Mouse (Mus musculus) testis, postnatal 14 days (tissue): Measurements from ENCODE around the gene Ces2g.

Source experiments
- DNase-seq: peaks from one replicate; pipeline ENCODE4 v3.0.0; 2021; ENCODE audit warnings: low spot score

Gene Ces2g

DNA sequence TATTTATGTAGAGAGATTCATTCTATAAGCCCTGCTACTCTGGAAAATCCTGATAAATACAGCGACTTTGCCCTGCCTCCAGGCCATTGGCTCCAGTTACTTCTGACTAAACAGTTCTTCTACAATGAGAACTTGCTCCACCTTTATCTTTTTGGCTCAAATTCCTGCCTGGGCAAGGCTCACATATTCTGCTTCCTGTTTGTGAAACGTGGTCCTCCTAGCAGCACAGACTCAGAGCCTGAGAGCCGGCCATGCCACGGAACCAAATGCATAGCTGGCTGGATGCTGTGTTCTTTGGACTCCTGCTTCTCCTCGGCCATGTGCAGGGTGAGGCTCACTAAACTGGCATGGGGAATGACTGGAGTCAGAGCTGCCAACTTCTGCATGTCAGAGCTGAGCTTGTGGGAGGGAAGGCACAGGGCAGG lies at the start of gene Ces2g:
TSS of gene Ces2g (plus strand) at position 182 of the 425 bp plus-strand sequence.
- DNase-seq: peak; percentile 18

DNA sequence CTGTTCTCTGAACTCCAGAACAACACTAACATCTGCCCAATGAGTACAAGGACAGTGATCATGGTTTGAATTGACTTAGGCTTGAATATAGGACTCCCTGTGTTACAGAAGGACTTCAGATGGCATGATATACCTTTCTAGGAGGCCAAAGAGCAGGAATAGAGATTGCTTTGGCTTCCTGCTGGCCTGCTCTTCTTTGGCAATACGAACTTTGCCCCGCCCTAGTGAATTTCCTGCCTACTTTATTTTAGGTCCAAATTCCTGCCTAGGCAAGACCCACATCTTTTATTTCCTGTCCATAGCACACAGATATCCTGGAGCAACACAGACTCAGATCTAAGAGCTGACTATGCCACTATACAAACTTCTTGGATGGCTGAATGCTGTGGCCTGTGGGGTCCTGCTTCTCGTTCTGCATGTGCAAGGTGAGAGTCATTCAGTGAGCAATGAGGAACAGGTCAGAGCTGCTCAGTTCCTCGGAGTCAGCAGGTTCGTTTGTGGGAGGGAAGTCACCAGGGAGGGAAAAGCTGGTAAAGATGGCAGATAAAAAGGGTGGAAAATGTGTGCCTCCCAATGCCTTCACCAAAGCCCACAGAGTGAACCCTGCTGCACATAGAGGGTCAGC lies 35.4 kb upstream of the Ces2g start, which contains the start of gene Ces2e:
TSS of gene Ces2e (plus strand) at position 289 of the 625 bp plus-strand sequence.
- DNase-seq: no peak

DNA sequence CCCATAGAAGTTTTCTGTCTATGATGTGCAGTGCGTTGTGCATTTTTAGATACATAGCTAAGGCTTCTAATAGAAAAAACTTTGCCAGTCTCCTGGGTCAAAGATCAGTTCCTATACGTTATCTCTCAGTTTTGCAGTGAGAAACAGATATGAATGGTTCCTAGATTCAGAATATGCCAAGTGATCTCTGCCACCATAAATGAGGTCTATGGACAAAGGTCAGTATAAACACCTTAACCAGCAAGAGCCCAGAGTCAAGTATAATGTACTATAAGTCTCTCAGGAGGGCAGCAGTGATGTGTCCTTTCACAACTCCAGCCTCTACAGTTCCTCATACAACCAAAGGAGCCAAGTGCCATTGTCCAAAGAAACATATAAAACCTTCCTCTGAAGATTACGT lies 34.2 kb upstream of the Ces2g start:
- DNase-seq: no peak

GRCm38 (mm10) chr8:104944665-104945064 lies 16.9 kb upstream of the Ces2g start:
- DNase-seq: no peak

DNA sequence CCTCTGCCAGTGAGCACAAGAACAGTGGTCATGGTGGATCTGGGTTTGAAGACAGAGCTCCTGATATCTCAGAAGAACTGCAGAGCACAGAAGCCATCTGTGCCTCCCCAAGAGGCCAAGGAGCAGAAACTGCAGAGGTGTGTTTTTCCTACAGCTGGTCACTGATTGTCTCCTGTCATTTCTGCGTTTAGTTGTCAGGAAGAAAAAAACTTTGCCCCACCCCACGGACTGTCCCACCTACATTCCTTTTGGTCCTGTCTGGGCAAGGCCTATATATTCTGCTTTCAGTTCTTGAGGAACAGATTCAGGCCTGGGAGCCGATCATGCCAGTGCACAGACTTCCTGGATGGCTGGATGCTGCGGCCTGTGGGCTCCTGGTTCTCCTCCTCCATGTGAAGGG lies 14.5 kb upstream of the Ces2g start, which contains the start of gene Ces2f:
TSS of gene Ces2f (plus strand) at position 301 of the 400 bp plus-strand sequence.
- DNase-seq: no peak

- DNase-seq: no peak
These were observed 12.5 kb upstream of the Ces2g start for GRCm38 (mm10) chr8:104949031-104949430.

DNA sequence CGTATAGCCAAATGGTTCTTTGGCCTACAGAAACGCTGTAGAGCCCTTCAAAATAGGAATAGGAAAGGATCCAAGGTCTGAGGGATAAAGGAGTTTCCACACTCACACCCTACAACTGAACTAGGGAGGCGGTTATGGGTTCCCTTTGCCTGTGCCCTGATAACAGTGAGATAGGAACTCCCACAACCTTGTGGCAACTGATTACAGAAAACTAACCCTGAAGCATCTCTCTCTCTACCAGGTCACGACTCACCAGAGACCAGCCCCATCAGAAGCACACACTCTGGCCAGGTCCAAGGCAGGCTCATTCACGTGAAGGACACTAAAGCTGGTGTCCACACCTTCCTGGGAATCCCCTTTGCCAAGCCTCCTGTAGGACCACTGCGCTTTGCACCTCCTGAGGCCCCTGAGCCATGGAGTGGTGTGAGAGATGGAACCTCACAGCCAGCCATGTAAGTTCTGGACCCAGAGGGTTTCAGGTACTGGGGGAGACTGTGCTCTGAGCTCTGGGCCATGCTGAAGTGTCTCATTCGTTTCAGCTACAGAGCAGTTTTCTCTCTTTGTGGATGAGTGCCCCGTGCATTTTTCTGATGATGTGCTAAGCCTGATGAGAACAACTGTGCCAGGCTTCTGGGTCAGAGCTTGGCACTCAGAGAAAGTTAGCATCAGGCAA lies 847 bp downstream of the Ces2g start:
- no peak for DNase-seq

GRCm38 (mm10) chr8:104963375-104963894 lies 1.9 kb downstream of the Ces2g start:
- DNase-seq: no peak

- no peak for DNase-seq
These were observed 22.6 kb downstream of the Ces2g start for GRCm38 (mm10) chr8:104984126-104984525.

DNA sequence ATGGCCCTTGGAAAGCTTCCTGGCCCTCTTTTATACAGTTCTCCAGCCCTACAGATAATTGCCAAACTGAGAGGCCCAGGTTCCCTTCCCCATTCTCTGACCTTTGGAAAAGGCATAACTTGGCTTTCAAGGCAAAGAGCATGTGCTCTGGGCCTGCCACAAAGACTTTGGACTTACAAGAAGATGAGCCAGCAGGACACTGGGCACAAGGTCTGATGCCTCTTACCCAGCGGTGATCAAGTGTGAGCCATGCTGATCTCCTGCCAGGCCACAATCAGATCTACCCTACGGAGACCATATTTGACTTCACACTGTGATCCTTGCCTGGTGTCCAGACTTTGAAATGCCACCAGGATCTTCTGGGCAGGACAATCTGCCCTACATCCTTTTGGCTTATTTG lies 23.4 kb downstream of the Ces2g start:
- no peak for DNase-seq

DNA sequence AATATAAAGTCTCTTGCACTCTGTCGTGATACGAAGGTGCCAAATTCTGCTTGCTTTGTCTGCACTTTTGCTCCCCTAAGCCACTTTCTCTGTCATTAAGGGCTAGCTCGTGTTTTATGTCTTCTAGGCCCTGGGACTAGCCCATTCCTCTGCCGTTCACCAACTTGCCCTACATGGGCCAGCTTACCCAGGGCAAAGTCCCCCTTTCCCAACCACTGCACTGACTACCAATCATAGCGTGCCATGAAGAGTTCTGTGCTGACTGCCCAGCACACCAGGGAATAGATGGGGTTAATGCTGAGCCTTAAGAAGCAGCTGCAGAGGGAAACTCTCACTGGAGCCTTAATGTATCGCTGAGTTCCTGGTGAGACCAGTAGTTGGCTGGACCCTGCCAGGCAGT lies 36.7 kb downstream of the Ces2g start:
- no peak for DNase-seq

DNA sequence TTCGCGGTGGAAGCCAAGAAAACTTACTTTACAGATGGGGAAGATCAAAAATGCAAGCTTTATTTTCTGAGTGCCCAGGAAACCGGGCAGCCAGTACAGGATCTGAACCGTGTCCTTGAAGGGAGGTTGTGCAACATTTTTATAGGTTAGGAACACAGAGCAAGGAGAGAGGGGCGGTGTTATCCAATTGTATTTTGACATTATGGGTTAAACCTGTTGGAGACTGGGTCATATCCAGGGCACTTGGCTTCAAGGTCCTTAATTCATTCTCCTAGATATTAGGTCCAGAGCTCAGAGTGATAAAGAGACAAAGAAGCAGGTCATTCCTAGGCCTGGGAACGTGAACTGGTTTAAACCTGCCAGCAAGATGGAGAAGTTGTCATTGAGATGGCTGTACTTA lies 37.7 kb downstream of the Ces2g start:
- DNase-seq: no peak

GRCm38 (mm10) chr8:105000586-105000985 lies 39.1 kb downstream of the Ces2g start, which contains the start of gene Ces2h:
Ces2h (plus strand) TSS chr8:105000853.
- no peak for DNase-seq

GRCm38 (mm10) chr8:105010000-105010399 lies 48.5 kb downstream of the Ces2g start:
- DNase-seq: no peak

GRCm38 (mm10) chr8:105011136-105011535 lies 49.6 kb downstream of the Ces2g start:
- DNase-seq: no peak

- no peak for DNase-seq
These were observed 52.9 kb downstream of the Ces2g start for GRCm38 (mm10) chr8:105014391-105014790.
